Mouse (Mus musculus) thymus, postnatal 10 days (tissue): ENCODE measurements around the gene Glb1l3.
"Not testable (repeated sequence)": the region's sequence is repeated elsewhere in the genome, so short reads cannot be mapped to it uniquely, and the experiment has no call there.

Source experiments
- DNase-seq, 2 experiments: peaks; one replicate each; pipeline ENCODE4 v3.0.0; 2021; ENCODE audit warnings: low spot score in 2 of 2

Gene Glb1l3

GRCm38 (mm10) chr9:26860751-26861150, at the start of gene Glb1l3:
Glb1l3 (minus strand) TSS chr9:26860890.
- no peak for DNase-seq

DNA sequence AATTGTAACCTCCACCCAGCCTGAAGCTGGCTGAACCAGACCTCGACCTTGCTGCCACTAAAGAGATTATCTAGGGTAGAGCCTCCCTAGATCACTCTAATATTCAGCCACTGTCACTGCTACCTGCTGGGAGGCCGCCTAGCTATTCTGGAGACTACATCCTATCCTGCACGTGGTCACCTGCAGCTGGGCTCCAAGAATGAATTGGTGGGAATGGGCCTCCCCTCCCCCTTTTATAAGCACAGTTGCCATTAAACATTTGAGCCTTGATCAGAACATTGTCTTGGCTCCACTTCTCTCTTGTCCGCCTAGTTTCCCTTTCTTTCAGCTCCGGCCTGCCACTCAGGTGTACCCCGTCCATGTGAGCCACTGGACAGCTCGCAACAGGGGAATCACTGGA, 9.2 kb upstream of the Glb1l3 start:
- DNase-seq, result not testable (repeated sequence)

GRCm38 (mm10) chr9:26831089-26831488, 29.6 kb downstream of the Glb1l3 start:
- DNase-seq, result no peak

GRCm38 (mm10) chr9:26819942-26820341, 40.7 kb downstream of the Glb1l3 start:
- DNase-seq, result no peak

DNA sequence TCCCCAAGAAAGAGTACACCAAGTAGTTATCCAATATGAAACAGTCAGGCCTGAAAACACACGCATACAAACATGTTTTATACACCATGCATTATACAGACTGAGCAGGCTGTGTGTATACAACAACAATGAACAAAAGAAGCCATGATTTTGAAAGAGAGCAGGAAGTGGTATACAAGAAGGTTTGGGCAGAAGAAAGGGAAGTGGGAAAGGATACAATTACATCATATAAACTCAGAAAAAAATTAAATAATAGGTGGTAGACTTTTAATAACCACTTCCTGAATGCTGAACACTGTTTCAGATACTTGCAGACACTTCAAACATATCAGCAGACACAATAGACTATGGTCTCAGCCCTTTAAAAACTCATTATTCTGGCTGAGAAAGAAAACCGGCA, 52.0 kb downstream of the Glb1l3 start:
- DNase-seq, result no peak

DNA sequence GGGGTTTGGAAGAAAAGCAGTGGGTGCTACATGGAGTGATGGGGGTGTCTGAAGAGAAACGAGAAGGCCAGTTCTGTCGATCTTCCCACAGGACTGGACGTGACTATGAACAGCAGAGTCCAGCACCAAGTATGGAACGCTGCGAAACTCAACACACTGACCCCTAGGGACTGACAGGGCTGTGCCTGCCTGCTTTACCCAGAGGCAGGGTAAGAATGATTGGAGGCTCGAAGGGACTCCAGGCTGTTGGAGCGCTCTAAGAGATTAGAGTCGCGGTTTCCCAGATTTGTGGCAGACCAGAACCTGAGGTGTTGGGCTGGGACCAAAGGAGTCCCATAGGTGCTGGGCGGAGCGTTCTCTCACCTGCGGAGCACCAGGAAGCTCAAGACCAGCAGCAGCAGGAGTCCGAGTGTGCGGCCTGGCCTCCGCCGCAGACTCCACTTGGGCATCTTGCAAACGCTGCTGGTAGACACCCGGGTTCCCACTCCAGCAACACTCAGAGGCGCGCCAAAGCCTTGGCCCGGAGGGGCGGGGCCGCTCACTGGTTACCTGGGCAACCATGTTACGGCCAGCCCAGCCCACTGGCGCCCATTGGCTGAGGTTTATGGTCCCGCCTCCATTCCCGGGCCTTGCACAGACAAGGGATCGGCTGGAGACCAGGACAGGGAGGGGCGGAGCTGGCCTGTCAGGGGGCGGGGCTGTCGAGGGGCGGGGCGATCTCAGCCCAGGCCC, 54.6 kb downstream of the Glb1l3 start, which contains the start of gene Glb1l2:
Gene Glb1l2 (minus strand): TSS at position 534 of the 732 bp plus-strand sequence.
- peak; percentile 5 to 7 for DNase-seq

GRCm38 (mm10) chr9:26804321-26804720, 56.4 kb downstream of the Glb1l3 start:
- DNase-seq, result no peak

DNA sequence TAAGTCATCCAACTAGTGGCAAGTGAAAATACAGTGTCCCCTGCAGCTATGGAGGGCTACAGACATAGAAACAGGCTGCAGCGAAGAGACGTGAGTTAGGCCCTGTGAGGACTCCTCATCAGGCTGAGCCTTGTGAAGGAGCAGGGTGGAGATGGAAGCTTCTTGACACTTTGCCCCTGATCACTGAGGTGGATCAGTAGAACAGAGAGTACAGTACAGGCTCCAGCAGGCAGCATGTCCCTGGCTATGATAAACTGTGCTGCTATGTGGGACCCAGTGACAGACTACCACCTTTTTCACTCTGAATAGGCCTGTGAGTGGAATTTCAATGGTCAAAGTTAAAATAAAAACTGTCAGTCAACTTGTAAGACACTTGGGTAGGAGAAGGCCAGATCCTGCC, 60.3 kb downstream of the Glb1l3 start:
- DNase-seq, result no peak

GRCm38 (mm10) chr9:26798731-26799130, 62.0 kb downstream of the Glb1l3 start:
- no peak for DNase-seq

DNA sequence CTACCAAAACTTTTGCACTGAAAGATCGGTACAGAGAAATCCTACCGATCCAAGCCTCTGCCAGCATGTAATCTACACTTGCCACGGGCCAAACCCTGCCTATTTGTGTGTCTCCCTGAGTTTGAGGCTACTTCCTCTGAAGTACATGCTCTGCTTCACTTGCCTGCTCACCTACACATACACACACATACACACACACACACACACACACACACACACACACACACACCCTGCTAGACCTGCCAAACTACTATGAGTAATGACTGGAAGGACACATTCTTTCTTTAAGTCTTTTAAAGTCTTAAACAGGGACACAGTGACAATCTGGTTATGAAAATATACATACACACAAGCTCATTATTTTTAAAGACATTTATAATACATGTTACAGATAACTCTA, 62.5 kb downstream of the Glb1l3 start:
- DNase-seq, result no peak

GRCm38 (mm10) chr9:26792829-26793228, 67.9 kb downstream of the Glb1l3 start:
- DNase-seq, result no peak

- DNase-seq, result no peak
These were observed 77.2 kb downstream of the Glb1l3 start for GRCm38 (mm10) chr9:26783414-26783975.

DNA sequence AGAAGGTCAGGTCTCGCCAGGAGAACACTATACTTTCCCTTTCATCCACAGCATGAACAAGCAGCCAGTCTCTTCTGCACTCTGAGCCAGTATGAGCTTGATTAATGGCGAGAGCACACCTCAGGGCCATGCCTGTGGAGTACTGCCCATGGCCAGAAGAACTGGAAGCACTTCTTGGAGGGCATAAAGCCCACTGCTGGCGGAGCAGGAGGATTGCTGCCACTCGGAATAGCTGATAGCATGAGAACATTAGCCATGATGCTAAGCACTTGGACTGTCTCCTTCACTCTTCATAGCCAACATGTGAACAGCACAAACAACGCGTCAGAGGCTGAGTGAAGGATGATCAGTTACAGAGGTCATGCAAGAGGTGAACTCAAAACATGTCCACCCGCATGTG, 82.3 kb downstream of the Glb1l3 start:
- no peak for DNase-seq

DNA sequence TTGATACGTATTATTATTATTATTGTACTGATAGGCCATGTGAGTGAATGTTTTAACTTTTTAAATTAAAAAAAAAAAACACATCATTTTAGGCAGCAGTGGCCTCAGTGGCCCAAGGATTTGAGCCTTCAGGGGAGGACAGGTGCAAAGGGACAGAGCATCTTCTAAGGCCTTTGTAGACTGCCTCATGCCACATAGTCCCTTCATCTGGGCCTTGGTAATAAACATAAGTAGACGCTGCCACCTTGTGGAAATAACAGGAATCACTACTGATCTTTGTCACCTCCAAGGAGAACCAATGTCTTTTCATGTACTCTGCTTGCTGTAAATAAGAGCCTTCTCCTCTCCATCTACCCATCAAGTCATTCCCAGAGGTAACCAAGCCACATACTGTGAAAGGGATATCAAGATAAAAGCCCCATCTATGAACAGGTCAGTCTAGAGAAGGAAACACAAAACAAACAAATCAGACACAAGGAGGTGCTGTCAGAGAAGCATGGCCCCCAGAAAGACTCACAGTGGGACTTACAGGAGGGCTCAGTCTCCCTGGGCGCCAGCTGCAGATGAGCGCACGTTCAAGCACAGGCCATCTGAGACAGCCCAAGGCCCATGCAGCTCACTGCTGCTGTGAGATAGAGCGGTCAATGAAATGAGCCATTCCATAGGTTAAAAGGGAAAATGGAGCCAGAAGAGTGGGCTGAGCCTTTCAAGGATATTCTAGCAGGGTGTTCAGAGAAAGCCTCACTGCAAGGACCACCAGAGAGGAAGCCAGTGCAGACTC, 84.4 kb downstream of the Glb1l3 start:
- no peak for DNase-seq

GRCm38 (mm10) chr9:26775700-26776099, 85.0 kb downstream of the Glb1l3 start:
- no peak for DNase-seq

- no peak for DNase-seq
These were observed 92.5 kb downstream of the Glb1l3 start for GRCm38 (mm10) chr9:26768181-26768580.
